Mouse (Mus musculus): ENCODE data around the gene Tyw1.

Gene Tyw1

DNA sequence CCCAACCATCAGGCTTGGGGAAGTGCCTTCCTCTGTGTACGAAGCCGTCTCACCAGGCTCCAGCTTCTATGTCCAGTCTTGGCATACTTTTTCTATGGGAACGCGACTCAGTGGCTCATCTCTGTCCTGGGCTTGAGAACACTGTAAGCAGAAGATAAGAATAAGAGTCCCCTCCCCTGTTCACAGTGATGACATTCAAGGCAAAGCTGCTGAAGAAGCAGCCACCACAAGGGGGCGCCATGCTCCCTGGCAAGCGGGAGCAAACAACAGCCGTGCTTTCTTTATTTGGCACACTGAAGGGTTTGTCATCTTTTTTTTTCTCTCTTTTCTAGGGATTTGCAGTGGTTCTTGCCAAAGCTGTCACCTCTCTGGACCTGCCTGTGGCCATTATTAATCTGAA, 11.2 kb downstream of the Tyw1 start:
- DNase-seq, result peak; percentile 46

DNA sequence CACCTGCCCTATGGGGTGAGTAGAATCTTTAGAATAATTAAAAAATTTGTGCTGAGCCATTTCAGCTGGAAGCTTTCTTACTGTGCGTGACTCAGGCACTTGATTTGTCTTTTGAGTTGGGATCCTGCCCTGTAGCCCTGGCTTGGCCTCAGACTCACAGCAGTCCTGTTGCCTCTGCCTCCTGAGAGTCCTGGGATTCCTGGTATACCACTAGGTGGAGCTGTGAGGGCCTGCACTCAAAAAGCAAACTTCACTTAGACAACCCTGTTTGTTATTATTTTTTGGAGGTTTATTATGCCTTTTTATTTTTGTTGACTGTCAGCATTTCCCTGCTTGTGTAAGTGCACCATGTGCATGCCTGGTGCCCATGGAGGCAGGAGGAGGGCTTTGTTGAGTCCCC, 11.9 kb downstream of the Tyw1 start:
- DNase-seq, result peak; percentile 42

GRCm38 (mm10) chr5:130268976-130269375, 13.6 kb downstream of the Tyw1 start:
- no peak for DNase-seq

- no peak for DNase-seq
These were observed 16.9 kb downstream of the Tyw1 start for GRCm38 (mm10) chr5:130272344-130272743.

- no peak for DNase-seq
These were observed 17.6 kb downstream of the Tyw1 start for GRCm38 (mm10) chr5:130273046-130273445.

- DNase-seq, result peak; percentile 60
These were observed 20.1 kb downstream of the Tyw1 start for GRCm38 (mm10) chr5:130275509-130275908.

DNA sequence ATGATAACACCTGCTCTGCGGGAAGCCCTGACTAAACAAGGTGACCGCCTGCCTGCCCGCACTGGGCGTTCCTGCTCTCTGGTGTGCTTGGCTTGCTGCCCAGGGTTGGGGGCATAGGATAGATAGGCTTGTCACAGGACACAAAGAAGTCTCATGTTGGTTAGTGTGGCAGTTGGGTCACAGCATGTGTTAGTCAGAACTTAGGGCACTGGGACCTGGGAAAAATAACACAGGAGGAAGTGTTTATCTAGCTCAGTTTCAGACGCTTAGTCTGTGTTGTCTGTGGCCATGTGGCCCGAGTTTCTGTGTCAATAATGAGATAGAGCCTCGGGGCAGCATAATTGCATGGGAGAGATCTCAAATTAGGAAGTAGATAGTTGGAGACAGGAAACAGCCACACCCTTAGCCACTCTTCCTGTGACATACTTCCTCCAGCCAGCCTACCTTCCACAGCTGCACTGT, 22.6 kb downstream of the Tyw1 start:
- no peak for DNase-seq

GRCm38 (mm10) chr5:130283079-130283732, 27.8 kb downstream of the Tyw1 start:
- DNase-seq, result no peak

GRCm38 (mm10) chr5:130288106-130288505, 32.7 kb downstream of the Tyw1 start:
- DNase-seq, result no peak

GRCm38 (mm10) chr5:130290242-130290641, 34.8 kb downstream of the Tyw1 start:
- DNase-seq, result no peak

GRCm38 (mm10) chr5:130290775-130291174, 35.4 kb downstream of the Tyw1 start:
- DNase-seq, result no peak

DNA sequence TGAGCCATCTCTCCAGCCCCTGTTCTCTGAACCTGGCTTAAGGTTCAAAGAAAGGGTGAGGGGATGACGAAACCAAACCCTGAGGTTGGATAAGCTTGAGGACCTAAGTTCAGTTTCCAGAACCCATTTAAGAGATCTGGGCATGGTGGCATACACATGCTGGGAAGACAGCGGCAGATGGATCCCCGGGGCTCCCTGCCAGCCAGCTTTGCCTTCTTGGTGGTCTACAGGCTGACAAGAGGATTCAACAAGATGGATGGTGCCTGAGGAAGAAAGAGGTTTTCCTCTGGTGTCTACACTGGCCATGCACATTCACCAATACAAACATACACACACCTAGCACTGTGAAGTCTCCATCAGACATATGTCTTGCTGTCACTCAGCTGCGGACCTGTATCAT, 37.6 kb downstream of the Tyw1 start:
- DNase-seq, result no peak

DNA sequence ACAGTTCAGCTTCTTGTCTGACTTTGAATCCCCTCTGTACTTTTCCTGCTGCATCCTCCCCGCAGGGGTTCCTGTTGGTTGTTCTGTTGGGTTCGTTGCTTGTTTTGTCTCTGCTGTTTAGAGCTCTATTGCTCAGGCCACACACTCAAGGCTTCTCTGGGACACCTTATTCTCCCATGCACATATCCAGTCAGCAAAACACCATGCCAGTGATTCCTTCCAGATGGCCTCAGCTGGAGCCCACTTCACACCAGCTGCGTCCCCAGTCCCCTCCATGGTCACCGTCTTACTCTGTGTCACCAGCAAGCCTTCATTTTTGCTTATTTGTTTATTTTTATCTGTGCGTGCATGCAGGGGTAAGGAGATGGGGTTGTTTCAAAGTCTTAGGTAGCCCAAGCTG, 38.5 kb downstream of the Tyw1 start:
- DNase-seq, result no peak

- no peak for DNase-seq
These were observed 39.2 kb downstream of the Tyw1 start for GRCm38 (mm10) chr5:130294598-130294997.

DNA sequence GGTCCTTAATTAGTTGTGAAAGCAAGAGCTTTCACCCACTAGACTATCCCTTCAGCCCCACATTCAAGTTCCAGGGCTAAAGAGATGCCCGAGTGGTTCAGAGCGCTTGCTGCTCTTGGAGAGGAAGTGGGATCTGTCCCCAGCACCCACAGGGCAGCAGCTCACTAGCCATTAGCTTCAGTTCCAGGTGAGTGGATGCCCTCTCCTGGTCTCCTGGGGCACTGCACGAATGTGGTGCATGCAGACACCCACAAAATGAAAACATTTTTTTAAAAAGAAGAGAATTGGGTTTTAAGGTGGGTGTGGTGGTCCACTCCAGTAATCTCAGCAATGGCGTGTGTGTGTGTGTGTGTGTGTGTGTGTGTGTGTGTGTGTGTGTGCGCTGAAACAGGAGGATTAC, 40.7 kb downstream of the Tyw1 start:
- no peak for DNase-seq

DNA sequence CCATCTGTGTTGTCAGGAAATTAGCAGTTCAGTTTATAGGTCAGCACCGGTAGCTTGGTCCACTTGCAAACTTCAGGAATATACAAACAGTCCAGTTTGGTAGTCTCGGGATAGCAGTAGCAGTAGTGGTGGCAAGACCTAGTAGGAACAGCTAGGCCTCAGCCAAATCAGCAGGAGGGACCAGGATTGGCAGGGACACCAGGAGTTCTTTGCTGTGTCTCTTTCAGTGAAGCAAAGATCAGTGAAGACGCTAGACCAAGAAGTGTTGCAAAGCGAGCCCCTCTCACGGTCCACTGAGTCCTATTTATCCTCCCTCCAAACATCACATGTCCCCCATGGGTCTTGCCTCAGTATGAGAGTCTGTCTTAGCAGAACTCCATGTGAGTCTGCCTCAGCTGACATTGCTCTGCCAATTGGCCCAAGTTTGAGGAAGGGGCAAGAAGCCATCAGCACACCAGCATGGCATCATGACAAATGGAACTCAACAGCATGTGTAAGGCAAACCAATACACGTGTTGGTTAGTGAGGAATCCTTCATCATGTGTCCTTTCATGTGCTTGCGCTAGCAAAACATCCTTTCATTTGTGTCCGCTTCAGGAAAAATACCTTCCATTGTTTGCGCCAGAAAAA, 43.5 kb downstream of the Tyw1 start:
- no peak for DNase-seq

DNA sequence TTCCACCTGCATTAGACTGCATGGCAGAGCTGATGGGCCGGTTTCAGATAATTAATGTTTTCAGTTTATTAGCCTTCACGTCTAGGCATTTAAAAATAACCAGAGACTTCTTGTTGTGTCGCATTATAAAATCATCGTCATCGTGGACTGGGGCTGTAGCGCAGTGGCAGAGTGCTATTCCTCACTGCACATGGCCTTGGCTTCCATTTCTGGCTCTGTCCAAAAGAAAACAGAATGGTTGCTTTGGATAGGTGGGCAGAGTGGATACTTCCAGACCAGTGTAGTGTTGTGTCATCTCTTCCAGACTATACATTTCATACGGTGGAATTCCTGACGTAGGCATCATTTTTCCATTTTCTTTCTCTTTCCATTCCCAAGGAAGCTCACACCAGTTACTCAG, 44.1 kb downstream of the Tyw1 start:
- DNase-seq, result no peak

GRCm38 (mm10) chr5:130303611-130304010, 48.2 kb downstream of the Tyw1 start:
- DNase-seq, result no peak

GRCm38 (mm10) chr5:130307921-130308320, 52.5 kb downstream of the Tyw1 start:
- DNase-seq, result no peak

DNA sequence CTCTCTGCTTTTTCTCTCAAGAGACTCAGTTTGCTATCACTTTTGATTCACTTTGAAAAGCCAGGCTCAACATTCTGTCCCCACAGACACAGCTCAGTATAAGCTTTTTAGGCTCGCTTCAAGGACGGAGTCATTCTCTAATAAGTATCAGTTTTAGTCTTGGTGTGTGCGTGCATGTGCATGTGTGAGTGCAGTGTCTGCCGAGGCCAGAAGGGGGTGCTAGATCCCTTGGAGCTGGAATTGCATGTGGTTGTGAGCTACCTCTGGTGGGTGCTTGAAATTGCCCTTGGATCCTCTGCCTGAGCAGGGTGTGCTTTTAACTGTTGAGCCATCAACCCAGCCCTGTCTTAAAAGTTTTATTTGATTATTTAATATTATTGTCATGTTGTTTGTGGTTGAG, 54.7 kb downstream of the Tyw1 start:
- DNase-seq, result no peak

DNA sequence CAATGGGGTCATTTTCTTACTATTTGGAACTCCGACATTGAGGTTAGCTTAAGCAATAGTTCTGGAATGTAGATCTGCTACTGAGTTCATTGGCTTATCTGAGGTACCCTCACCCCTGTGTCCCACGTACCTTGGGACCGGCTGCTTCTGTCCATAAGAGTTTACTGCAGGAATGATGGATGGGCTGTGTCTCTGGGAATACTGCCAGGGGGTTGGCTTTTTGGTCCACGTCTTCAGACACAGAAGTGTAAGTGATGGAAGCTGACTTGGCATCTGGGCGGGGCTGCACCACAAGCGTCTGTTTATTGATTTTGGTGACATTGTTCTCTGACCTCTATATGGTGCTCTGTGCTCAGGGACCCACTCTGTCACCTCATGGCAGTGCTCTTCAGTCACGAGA, 55.4 kb downstream of the Tyw1 start:
- no peak for DNase-seq

DNA sequence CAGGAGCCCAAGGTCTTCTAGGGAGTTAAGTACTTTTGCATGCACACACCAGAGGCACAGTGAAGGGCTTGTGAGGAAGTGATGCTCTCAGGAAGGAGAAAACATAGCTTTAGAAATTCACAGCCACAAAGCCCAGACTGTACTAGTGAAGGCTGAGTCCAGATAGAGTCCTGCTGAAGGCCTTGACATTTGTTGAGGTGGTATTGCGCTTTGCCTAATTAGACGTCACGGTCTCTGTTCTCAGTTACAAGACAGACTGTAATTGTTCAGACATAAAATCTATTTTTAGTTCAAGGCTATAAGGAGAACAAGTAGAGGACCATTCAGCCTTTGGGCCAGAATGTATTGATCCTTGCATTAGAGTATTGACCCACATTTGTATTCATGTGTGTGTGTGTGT, 58.1 kb downstream of the Tyw1 start:
- DNase-seq, result no peak

DNA sequence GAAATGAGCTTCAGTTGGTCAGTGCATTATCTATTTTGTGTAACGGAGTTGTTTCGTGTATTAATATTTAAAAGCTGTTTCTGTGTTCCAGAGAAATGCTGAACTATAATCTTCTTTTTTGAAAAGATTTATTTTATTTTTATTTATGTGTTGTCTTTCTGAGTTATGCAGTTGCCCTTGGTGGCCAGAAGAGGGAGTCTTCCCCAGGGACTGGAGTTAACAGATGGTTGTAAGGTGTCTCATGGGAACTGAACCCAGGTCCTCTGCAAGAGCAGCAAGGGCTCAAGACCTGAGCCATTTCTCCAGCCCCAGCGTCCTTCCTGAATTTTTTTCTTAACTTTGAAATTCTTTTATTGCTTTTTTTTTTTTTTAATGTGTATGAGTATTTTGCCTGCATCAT, 59.5 kb downstream of the Tyw1 start:
- DNase-seq, result no peak

DNA sequence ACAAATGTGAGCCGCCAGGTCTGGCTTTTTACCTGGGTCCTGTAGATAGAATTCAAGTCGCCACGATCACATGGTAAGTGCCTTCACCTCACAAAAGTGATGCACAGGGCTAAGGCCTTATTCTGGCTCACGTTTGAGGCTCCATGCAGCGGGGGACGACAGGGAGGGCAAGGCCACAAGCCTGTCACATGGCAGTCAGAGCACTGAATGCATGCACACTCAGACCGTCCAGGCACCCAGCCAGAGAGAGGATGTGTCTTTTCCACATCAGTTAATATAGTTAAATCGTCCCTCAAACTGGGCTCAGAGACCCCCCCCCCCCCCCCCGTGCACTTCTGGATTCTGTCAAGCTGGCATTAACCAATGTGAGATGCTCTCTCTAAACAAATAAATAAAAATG, 60.9 kb downstream of the Tyw1 start:
- no peak for DNase-seq

DNA sequence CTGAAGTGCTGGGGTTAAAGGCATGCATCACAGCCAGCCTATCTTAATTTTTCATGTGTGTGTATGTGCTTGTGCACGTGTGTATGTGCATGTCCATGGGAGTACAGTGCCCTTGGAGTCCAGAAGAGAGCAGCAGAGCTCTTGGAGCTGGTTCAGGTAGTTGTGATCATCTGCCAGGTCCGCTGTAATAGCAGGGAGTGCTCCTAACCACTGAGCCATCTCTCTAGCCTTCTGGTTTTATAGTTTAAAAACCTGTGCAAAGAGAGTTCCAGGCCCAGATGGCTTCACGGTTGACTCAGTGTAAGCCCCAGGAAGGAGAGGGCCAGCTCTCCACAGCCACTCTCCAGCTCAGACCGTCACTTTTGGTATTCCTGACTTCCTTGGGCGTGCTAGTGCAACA, 64.4 kb downstream of the Tyw1 start:
- no peak for DNase-seq

Data from kidney, postnatal 10 days (tissue).